Mouse (Mus musculus): ENCODE measurements around the gene Gm21454. TPM values are rescaled to one million over a fixed set of nuclear protein-coding genes. Genes with fewer than 3 reads are reported as not detected.

The Gm21454 gene
- not detected in 2 replicates for total RNA-seq (2023)

GRCm38 (mm10) chrY:13252091-13252490 is at the start of gene Gm21454, which contains the start of gene Gm21440:
TSS of gene Gm21454 (plus strand) at chrY:13252442.
TSS of gene Gm21440 (plus strand) at chrY:13252391.

DNA sequence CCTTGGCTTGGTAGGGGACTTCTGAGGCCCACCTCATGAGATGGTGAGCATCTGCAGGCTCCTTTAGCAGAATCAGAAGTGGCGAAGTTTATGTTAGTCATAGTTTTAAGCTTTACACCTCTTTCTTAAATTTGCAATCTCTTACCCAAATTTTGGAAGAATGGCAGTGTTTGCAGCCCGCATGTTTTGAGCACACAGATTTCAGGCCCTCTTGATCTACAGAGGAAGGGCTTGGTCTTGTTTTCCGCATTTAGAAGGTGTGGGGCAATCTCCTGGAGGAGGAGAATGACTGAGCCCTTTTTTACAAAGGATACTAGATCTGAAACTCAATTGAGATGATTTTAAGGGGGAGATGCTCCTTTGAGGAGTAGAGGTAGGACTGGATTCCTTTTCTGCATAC is 28.4 kb upstream of the Gm21454 start, which contains the start of gene Gm21828:
Gene Gm21828 (minus strand): TSS at position 101 of the 400 bp plus-strand sequence.

GRCm38 (mm10) chrY:13348963-13349362 is 96.7 kb downstream of the Gm21454 start, which contains the start of gene Gm21725:
TSS of gene Gm21725 (minus strand) at chrY:13349063.

Other genes with a start within 250 kb of the Gm21454 start
- gene Gm20807, start 209.6 kb upstream of the Gm21454 start, total RNA-seq (2023) = not detected in 2 replicates
- gene Gm21891, start 119.0 kb upstream of the Gm21454 start, total RNA-seq (2023) = not detected in 2 replicates
- not detected in 2 replicates for gene Gm21425, start 90.5 kb upstream of the Gm21454 start, total RNA-seq (2023)
- gene Gm21828, start 28.5 kb upstream of the Gm21454 start, total RNA-seq (2023) = not detected in 2 replicates
- gene Gm21440, start 51 bp upstream of the Gm21454 start, total RNA-seq (2023) = not detected in 2 replicates
- gene Gm21725, start 96.6 kb downstream of the Gm21454 start, total RNA-seq (2023) = not detected in 2 replicates
- not detected in 2 replicates for gene Gm21866, start 213.1 kb downstream of the Gm21454 start, total RNA-seq (2023)
- gene Gm20773, start 241.6 kb downstream of the Gm21454 start, total RNA-seq (2023) = not detected in 2 replicates

All from neutrophil, adult 65 days (primary cell).